Mouse (Mus musculus) MEL (cell line): ENCODE results near the gene Olfr332.
"Not testable (repeated sequence)": the region's sequence is repeated elsewhere in the genome, so short reads cannot be mapped to it uniquely, and the experiment has no call there.

Source experiments
- CHD1 ChIP-seq: IDR thresholded peaks from 2 replicates; pipeline ENCODE4 v1.6.1; 2012; ENCODE audit warnings: low read depth, mild to moderate bottlenecking, inconsistent platforms, low read length, improper control_type of control experiment
- CTCF ChIP-seq, 3 experiments: IDR thresholded peaks in 2 of 3; conservative IDR thresholded peaks in 1 of 3; 2 replicates each; pipeline ENCODE4 v1.5.1; 2011 to 2012; ENCODE audit warnings: low read length in 3 of 3, low read depth in 2 of 3, mild to moderate bottlenecking in 2 of 3, improper control_type of control experiment in 1 of 3, inconsistent platforms in 1 of 3, mixed read lengths in 1 of 3, moderate library complexity in 1 of 3; ENCODE audit not compliant: control insufficient read depth in 1 of 3, insufficient read depth in 1 of 3, poor library complexity in 1 of 3, severe bottlenecking in 1 of 3
- E2F4 ChIP-seq: IDR thresholded peaks from 2 replicates; pipeline ENCODE4 v1.6.1; 2011; ENCODE audit warnings: low read depth, low read length, improper control_type of control experiment, borderline replicate concordance
- ELF1 ChIP-seq: IDR thresholded peaks from 2 replicates; pipeline ENCODE4 v1.6.1; 2014; ENCODE audit warnings: low read depth, mild to moderate bottlenecking, inconsistent platforms, low read length, improper control_type of control experiment, moderate library complexity
- KAT2A ChIP-seq: conservative IDR thresholded peaks from 2 replicates; pipeline ENCODE4 v1.6.1; 2012; ENCODE audit warnings: low read depth, low read length, improper control_type of control experiment, inconsistent platforms
- MEF2A ChIP-seq: IDR thresholded peaks from 2 replicates; pipeline ENCODE4 v1.6.1; 2014; ENCODE audit warnings: low read depth, mild to moderate bottlenecking, inconsistent platforms, low read length, improper control_type of control experiment; ENCODE audit not compliant: poor library complexity, insufficient replicate concordance, severe bottlenecking; ENCODE audit errors: extremely low read depth
- NELFE ChIP-seq: IDR thresholded peaks from 2 replicates; pipeline ENCODE4 v1.6.1; 2011; ENCODE audit warnings: low read depth, low read length, improper control_type of control experiment
- TAL1 ChIP-seq: IDR thresholded peaks from 2 replicates; pipeline ENCODE4 v1.6.1; 2012; ENCODE audit warnings: mild to moderate bottlenecking, inconsistent platforms, low read length, moderate library complexity, mixed read lengths
- TBP ChIP-seq: IDR thresholded peaks from 2 replicates; pipeline ENCODE4 v1.8.0; 2011; ENCODE audit warnings: low read depth, low read length, improper control_type of control experiment
- USF1 ChIP-seq: IDR thresholded peaks from 2 replicates; pipeline ENCODE4 v1.6.1; 2014; ENCODE audit warnings: low read depth, mild to moderate bottlenecking, inconsistent platforms, low read length, improper control_type of control experiment, moderate library complexity
- USF2 ChIP-seq, 2 experiments: IDR thresholded peaks; 2 replicates each; pipeline ENCODE4 v1.6.1; 2011 to 2012; ENCODE audit warnings: improper control_type of control experiment in 2 of 2, low read length in 2 of 2, borderline replicate concordance in 1 of 2, inconsistent platforms in 1 of 2, low read depth in 1 of 2, mild to moderate bottlenecking in 1 of 2; ENCODE audit not compliant: insufficient read depth in 1 of 2

DNA sequence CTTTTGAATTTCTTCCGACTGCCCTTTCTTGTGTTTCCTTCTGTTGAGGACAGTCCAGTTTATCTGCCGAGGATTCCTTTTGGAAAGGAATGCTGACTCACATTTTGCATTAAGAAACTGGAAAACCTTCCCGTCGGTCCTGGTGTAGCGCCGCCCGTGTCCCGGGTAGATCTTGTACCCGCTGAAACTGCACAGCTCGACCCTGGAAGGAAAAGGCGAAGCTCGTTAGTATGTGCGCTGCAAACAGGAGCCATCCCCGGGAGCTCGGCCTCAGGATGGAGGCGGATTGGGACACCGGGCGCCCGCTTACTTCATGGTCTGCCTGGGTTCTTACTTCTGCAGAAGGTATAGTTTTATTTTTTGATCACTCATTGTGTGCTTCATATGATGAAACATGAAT is 16.7 kb upstream of the Olfr332 start:
- TF ChIP-seq TAL1; CTCF (IDR thresholded peaks at IDR 0.05 in 2 of 3, conservative IDR thresholded peaks at IDR 0.05 in 1 of 3; ENCODE audit: control insufficient read depth in 1 of 3, insufficient read depth in 1 of 3, low read depth in 2 of 3, low read length in 3 of 3, poor library complexity in 1 of 3, severe bottlenecking in 1 of 3); MEF2A; E2F4; USF2 (IDR thresholded peaks at IDR 0.05; ENCODE audit: borderline replicate concordance in 1 of 2, insufficient read depth in 1 of 2, low read depth in 1 of 2, low read length in 2 of 2); USF1; CHD1; NELFE; KAT2A; ELF1; TBP: not testable (repeated sequence)
